Mouse (Mus musculus) liver, embryonic 14.5 days (tissue): Measurements from ENCODE around the gene Pias4.

ENCODE experiments used
- CTCF ChIP-seq: IDR thresholded peaks from 2 replicates; pipeline ENCODE4 v1.5.1; 2016; ENCODE audit warnings: antibody characterized with exemption, low read depth, control low read depth
- EP300 ChIP-seq: IDR thresholded peaks from 2 replicates; pipeline ENCODE4 v1.6.1; 2016; ENCODE audit warnings: antibody characterized with exemption, low read depth

- TF ChIP-seq CTCF (no peak), EP300 (no peak)
Measured at GRCm38 (mm10) chr10:81198990-81199389, 31.3 kb upstream of the Pias4 start.
